In genomic region chr10:29361464-29362196, GRCm38 (mm10) we compare ENCODE assay signal across 8 mouse cellular contexts. TPM values are rescaled to one million over a fixed set of nuclear protein-coding genes. Genes with fewer than 3 reads are reported as not detected.
DNase-seq lines count a peak whose midpoint lies in the region; ATAC-seq and TF ChIP-seq lines count a peak whose summit lies in the region.

No protein-coding gene starts in this region.

- peak overlapping the region; percentile 87 for H3K4me3 ChIP-seq in bone marrow, adult 2 months (replicated peaks; ENCODE audit: control insufficient read depth, low read depth, low read length)
- peak overlapping the region; percentile 95 for H3K4me3 ChIP-seq in embryonic facial prominence, embryonic 14.5 days (ENCODE audit: low read depth, low read length)
- H3K4me3 ChIP-seq in limb, embryonic 13.5 days, result peak overlapping the region; percentile 88
- H3K4me3 ChIP-seq in midbrain, embryonic 15.5 days, result peak overlapping the region; percentile 58

- peak; percentile 87 for DNase-seq in A20 (ENCODE audit: low read depth, low spot score)
- DNase-seq in embryonic facial prominence, embryonic 14.5 days (ENCODE audit: low spot score), result peak; percentile 90
- DNase-seq in heart, adult 8-10 months (ENCODE audit: low spot score), result peak; percentile 83
- DNase-seq in kidney, adult 9 months, result peak; percentile 89
- peak; percentile 83 to 92 for DNase-seq in spleen, adult 18-20 months

- WGBS in bone marrow, adult 2 months, result under 1% methylated on average over 88 of the region's 100 CpGs
- WGBS in embryonic facial prominence, embryonic 14.5 days, result 2% methylated on average over 7 of the region's 100 CpGs
- 0% methylated on average over 67 of the region's 100 CpGs for WGBS in limb, embryonic 13.5 days
- WGBS in midbrain, embryonic 15.5 days, result under 1% methylated on average over 98 of the region's 100 CpGs

- TF ChIP-seq CTCF in bone marrow, adult 2 months (IDR thresholded peaks at IDR 0.05; ENCODE audit: control insufficient read depth, insufficient read depth, low read length), result no peak

- H3K9me3 ChIP-seq in embryonic facial prominence, embryonic 14.5 days (ENCODE audit: control insufficient read depth, low read length), result no peaks in the 10 kb centered on the region
- H3K9me3 ChIP-seq in limb, embryonic 13.5 days, result no peaks in the 10 kb centered on the region
- no peaks in the 10 kb centered on the region for H3K9me3 ChIP-seq in midbrain, embryonic 15.5 days

- ATAC-seq in embryonic facial prominence, embryonic 14.5 days (ENCODE audit: low read depth), result peak; percentile 97
- ATAC-seq in limb, embryonic 13.5 days (ENCODE audit: low FRiP score, low read depth), result peak; percentile 96
- peak; percentile 97 for ATAC-seq in midbrain, embryonic 15.5 days (replicated peaks)

- H3K27me3 ChIP-seq in embryonic facial prominence, embryonic 14.5 days (replicated peaks; ENCODE audit: control insufficient read depth, insufficient read depth, low read length), result no peaks in the 10 kb centered on the region
- H3K27me3 ChIP-seq in limb, embryonic 13.5 days, result no peaks in the 10 kb centered on the region
- H3K27me3 ChIP-seq in midbrain, embryonic 15.5 days (replicated peaks), result no peaks in the 10 kb centered on the region

- TF ChIP-seq POLR2A in bone marrow, adult 2 months (IDR thresholded peaks at IDR 0.05; ENCODE audit: borderline replicate concordance, control insufficient read depth, low read depth, low read length), result peak; percentile 79; the same call in 1 of the 2 replicates

- no peaks in the 10 kb centered on the region; the same call in 1 of the 2 replicates for H3K4me1 ChIP-seq in bone marrow, adult 2 months (ENCODE audit: control insufficient read depth, insufficient read depth, low read length)
- peaks cover 10% of the 10 kb centered on the region for H3K4me1 ChIP-seq in embryonic facial prominence, embryonic 14.5 days (ENCODE audit: control insufficient read depth, insufficient read depth, low read length)
- peaks cover 17% of the 10 kb centered on the region for H3K4me1 ChIP-seq in limb, embryonic 13.5 days
- H3K4me1 ChIP-seq in midbrain, embryonic 15.5 days, result peaks cover 39% of the 10 kb centered on the region

- peak overlapping the region; percentile 79 for H3K4me2 ChIP-seq in embryonic facial prominence, embryonic 14.5 days (ENCODE audit: low read depth, low read length)
- H3K4me2 ChIP-seq in limb, embryonic 13.5 days (replicated peaks), result peak overlapping the region; percentile 71
- peak overlapping the region; percentile 78 for H3K4me2 ChIP-seq in midbrain, embryonic 15.5 days

- peak overlapping the region; percentile 99 for H3K27ac ChIP-seq in bone marrow, adult 2 months (ENCODE audit: control insufficient read depth, insufficient read depth, low read depth, low read length, poor library complexity)
- H3K27ac ChIP-seq in embryonic facial prominence, embryonic 14.5 days (replicated peaks; ENCODE audit: low read depth, low read length), result peak overlapping the region; percentile 99
- peak overlapping the region; percentile 97 for H3K27ac ChIP-seq in limb, embryonic 13.5 days
- peak overlapping the region; percentile 99 for H3K27ac ChIP-seq in midbrain, embryonic 15.5 days

- H3K9ac ChIP-seq in embryonic facial prominence, embryonic 14.5 days (ENCODE audit: low read depth, low read length), result peak overlapping the region; percentile 98
- peak overlapping the region; percentile 97 for H3K9ac ChIP-seq in limb, embryonic 13.5 days
- H3K9ac ChIP-seq in midbrain, embryonic 15.5 days, result peak overlapping the region; percentile 77

- H3K36me3 ChIP-seq in embryonic facial prominence, embryonic 14.5 days (ENCODE audit: control insufficient read depth, insufficient read depth, low read length), result 0 out of 2 replicates have a peak, but pooled peaks cover 4% of the 10 kb centered on the region
- H3K36me3 ChIP-seq in limb, embryonic 13.5 days, result no peaks in the 10 kb centered on the region
- H3K36me3 ChIP-seq in midbrain, embryonic 15.5 days (replicated peaks), result no peaks in the 10 kb centered on the region

RNA-seq across cellular contexts. Expression of gene Rnf146, which starts 0.6 kb away (rescaled TPM):
- 17.5 and 30.0 TPM in 2 replicates for polyA plus RNA-seq in bone marrow, adult 2 months (2011; ENCODE audit: insufficient read depth, insufficient read length, low replicate concordance, missing spikeins)
- 42.7 and 45.6 TPM in 2 replicates for polyA plus RNA-seq in embryonic facial prominence, embryonic 14.5 days (2014; fragmentation: Nextera tagmentation; extraction: Ambion mirVana)
- 10 to 100 TPM; 51.1 to 55.8 (median 53.2) TPM for total RNA-seq in heart, adult 8-10 months (2022)
- polyA plus RNA-seq in limb, embryonic 13.5 days (2015; fragmentation: Nextera tagmentation; extraction: Ambion mirVana), result 57.9 and 60.2 TPM in 2 replicates
- polyA plus RNA-seq in midbrain, embryonic 15.5 days (2015; fragmentation: Nextera tagmentation; extraction: Ambion mirVana), result 90.9 and 95.0 TPM in 2 replicates

RNA-seq across cellular contexts. Expression of gene Echdc1, which starts 48.7 kb away (rescaled TPM):
- 2.5 and 5.8 TPM in 2 replicates for polyA plus RNA-seq in bone marrow, adult 2 months (2011; ENCODE audit: insufficient read depth, insufficient read length, low replicate concordance, missing spikeins)
- polyA plus RNA-seq in embryonic facial prominence, embryonic 14.5 days (2014; fragmentation: Nextera tagmentation; extraction: Ambion mirVana), result 24.8 and 25.3 TPM in 2 replicates
- total RNA-seq in heart, adult 8-10 months (2022), result 10 to 100 TPM; 37.3 to 44.3 (median 40.4) TPM
- polyA plus RNA-seq in limb, embryonic 13.5 days (2015; fragmentation: Nextera tagmentation; extraction: Ambion mirVana), result 17.1 and 18.6 TPM in 2 replicates
- polyA plus RNA-seq in midbrain, embryonic 15.5 days (2015; fragmentation: Nextera tagmentation; extraction: Ambion mirVana), result 23.4 and 23.5 TPM in 2 replicates

Comparison
In these comparisons a context has a peak if more than half of its experiments do, and no peak if none do; other contexts are left out.
1. Peak in every context shown above with its lines: DNase-seq, ATAC-seq, H3K4me3 ChIP-seq and H3K27ac ChIP-seq.